Mouse (Mus musculus): ENCODE measurements around the gene Gas6. TPM values are rescaled to one million over a fixed set of nuclear protein-coding genes. Genes with fewer than 3 reads are reported as not detected.

Gene Gas6
- polyA plus RNA-seq, 1 experiment from 2014 or later: 6.1 TPM

DNA sequence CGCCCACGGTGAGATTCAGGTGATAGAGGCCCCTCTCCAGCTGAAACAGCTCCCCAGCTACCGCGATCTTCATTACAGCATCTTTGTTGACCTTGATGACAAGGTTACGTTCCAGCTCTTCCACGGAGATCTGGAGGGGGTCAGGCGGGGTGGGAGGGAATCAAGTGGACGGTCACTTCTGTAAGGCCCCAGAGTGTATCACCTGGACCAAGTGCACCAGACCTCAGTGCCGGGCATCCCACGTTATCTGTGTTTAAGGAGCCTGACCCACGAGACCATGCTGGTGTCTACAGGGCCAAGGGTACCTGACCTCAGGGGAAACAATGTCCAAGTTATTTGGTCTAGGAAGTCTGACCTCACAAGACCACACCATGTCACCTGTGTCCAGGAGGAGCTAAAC lies 22.8 kb downstream of the Gas6 start:
- no peaks in the 10 kb centered on the region for H3K27me3 ChIP-seq (ENCODE audit: poor library complexity, severe bottlenecking)

DNA sequence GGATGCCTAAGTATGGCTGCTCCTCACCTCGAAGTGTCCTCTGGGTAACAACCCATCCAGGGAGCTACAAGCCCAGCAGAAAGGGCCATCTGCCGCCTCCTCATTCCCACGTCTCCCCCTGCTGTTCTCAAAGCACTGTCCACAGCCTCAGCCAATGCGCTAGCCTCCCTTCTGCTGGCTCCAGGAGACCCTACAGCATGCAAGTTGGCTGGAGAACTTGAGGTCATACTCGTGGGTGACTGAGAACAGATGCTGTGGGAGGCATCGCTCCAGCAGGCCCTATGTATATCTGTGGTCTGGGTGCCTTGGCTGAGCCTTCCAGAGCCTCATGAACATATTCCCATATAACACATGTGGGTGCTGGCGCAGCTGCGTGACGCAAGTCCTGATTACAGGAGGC lies 25.6 kb downstream of the Gas6 start:
- no peaks in the 10 kb centered on the region for H3K36me3 ChIP-seq (replicated peaks)
- no peaks in the 10 kb centered on the region for H3K27me3 ChIP-seq (ENCODE audit: poor library complexity, severe bottlenecking)
- no peak overlapping the region for H3K4me3 ChIP-seq
- H3K9me3 ChIP-seq: no peaks in the 10 kb centered on the region
- H3K27ac ChIP-seq: no peak overlapping the region
- WGBS: 88% methylated on average over 9 of the region's 9 CpGs
- H3K4me1 ChIP-seq: 0 out of 2 replicates have a peak, but pooled peaks cover 2% of the 10 kb centered on the region
- no peak for DNase-seq (ENCODE audit: extremely low spot score, low spot score)

More for the DNA sequence above, 22.8 kb downstream of the Gas6 start:
- Histone ChIP-seq H3K36me3 (replicated peaks) (no peaks in the 10 kb centered on the region), H3K4me1 (no peaks in the 10 kb centered on the region), H3K4me3 (no peak overlapping the region), H3K9me3 (no peaks in the 10 kb centered on the region), H3K27ac (no peak overlapping the region)
- 87% methylated on average over 11 of the region's 11 CpGs for WGBS
- DNase-seq (ENCODE audit: extremely low spot score, low spot score): no peak

DNA sequence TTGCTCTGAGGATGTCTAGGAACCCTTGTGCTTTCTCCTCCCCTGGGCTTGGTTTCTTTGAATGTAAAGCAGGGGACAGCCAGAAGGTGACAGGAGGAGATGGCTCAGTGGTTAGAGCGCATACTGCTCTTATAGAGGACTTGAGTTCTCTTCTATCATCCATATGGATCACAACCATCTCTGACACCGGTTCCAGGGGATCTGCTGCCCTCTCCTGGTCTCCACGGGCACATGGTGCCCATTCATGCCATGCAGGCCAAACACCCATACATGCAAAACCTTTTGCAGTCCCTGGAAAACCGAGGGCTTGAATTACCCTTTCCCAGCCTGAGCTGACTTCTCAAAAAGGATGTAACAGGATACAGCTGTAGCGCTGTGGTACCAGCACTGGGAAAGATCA lies 27.3 kb downstream of the Gas6 start:
- Histone ChIP-seq H3K27me3 (ENCODE audit: poor library complexity, severe bottlenecking) (no peaks in the 10 kb centered on the region), H3K27ac (no peak overlapping the region), H3K4me1 (0 out of 2 replicates have a peak, but pooled peaks cover 2% of the 10 kb centered on the region), H3K9me3 (no peaks in the 10 kb centered on the region), H3K36me3 (replicated peaks) (no peaks in the 10 kb centered on the region), H3K4me3 (no peak overlapping the region)
- 69% methylated on average over 5 of the region's 5 CpGs for WGBS
- no peak for DNase-seq (ENCODE audit: extremely low spot score, low spot score)

DNA sequence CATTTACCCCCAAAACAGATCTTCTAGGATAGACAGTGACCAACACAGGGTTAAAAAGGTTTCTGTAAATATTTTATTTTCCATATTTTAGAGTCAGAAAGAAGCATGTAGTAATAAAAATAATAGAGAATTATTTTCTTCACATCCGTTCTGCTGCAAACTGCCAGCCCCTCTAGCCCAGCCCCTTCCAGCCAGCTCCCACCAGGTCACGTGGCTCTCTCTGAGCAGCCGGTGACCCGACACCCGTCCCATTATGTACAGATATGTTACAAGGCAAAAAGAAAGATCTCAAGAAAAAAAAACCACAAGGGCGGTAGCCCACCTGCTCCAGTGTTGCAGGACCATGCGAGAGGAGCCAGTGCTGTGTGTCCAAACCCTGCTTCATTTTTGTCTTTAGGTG lies 29.0 kb downstream of the Gas6 start:
- H3K27ac ChIP-seq: no peak overlapping the region
- 0 out of 2 replicates have a peak, but pooled peaks cover 2% of the 10 kb centered on the region for H3K4me1 ChIP-seq
- DNase-seq (ENCODE audit: extremely low spot score, low spot score): no peak

DNA sequence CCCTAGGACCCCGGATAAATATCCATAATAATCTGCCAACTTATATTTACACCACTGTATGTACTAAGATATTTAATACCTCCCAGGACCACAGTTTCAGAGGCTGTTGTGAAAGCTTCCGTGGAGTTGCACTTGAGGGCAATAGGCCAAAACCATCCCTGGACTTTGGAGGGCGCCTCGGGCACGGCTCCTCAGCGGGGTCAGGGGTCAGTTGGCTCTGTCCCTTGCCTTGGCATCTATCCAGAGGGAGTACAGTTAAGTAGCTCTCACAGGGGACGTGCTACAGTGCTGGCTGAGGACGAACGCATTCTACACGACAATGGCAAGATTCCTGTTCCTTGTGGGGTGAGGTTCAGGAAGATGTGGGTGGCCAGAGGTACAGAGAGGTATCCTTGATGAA lies 31.9 kb downstream of the Gas6 start:
- 87% methylated on average over 10 of the region's 10 CpGs for WGBS
- Histone ChIP-seq H3K27me3 (ENCODE audit: poor library complexity, severe bottlenecking) (no peaks in the 10 kb centered on the region), H3K36me3 (replicated peaks) (no peaks in the 10 kb centered on the region), H3K27ac (no peak overlapping the region), H3K4me1 (0 out of 2 replicates have a peak, but pooled peaks cover 2% of the 10 kb centered on the region), H3K9me3 (no peaks in the 10 kb centered on the region), H3K4me3 (no peak overlapping the region)
- no peak for DNase-seq (ENCODE audit: extremely low spot score, low spot score)

More for the DNA sequence above, 29.0 kb downstream of the Gas6 start:
- H3K36me3 ChIP-seq (replicated peaks): no peaks in the 10 kb centered on the region
- H3K27me3 ChIP-seq (ENCODE audit: poor library complexity, severe bottlenecking): no peaks in the 10 kb centered on the region
- no peak overlapping the region for H3K4me3 ChIP-seq
- 79% methylated on average over 7 of the region's 7 CpGs for WGBS
- no peaks in the 10 kb centered on the region for H3K9me3 ChIP-seq

DNA sequence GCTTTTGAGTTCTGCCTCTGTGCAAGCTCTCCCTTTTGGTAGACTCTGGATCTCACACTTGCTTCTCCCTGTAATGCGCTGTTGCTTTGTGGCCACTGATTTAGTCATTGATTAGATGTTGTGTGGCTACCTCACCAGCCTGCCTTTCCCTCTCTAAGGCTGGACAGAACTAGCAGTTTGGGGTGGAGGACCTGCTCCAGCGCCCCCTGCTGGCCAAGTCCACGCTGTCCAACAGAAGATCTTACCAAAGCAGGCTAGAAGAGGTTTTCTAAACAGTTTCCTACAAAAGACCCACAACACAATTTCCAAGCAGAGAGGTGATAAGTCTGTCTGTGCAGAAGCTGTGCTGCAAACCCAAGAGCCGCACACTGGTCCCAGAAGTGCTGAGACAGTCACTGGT lies 32.4 kb downstream of the Gas6 start:
- Histone ChIP-seq H3K4me1 (0 out of 2 replicates have a peak, but pooled peaks cover 2% of the 10 kb centered on the region), H3K9me3 (no peaks in the 10 kb centered on the region)
- WGBS: 42% methylated on average over 4 of the region's 4 CpGs

DNA sequence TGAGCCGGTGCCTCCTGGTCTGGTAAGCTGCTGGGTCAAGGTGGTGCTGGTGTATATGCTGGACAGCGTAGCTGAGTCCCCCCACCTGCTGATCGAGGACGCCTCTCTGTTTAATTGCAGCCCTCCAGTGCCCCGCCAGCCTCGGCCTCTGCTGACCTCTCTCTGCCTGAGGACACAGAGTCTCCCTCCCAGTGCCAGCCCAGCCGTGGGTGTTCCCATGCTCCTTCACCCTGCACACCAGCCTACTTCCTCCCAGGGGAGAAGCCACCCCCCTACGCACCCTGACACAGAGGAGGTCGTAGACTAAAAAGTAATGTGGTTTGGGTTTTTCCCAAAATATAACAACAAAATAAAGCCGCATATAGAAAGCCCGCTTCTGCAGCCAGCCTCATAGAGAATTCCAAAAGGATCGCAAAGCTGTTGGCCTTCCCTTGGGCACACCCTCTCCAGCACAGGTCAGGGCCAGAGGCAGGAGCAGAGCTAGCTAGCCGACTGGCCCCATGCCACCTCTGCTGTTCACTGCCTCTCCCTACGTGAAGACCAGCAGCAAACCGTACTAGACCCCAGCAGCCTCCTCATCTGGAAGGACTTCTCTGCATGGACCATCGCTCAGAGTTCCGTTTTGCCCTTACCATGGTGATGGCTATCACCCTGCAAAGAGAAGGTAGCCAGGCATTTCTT lies 33.1 kb downstream of the Gas6 start:
- Histone ChIP-seq H3K27me3 (ENCODE audit: poor library complexity, severe bottlenecking) (no peaks in the 10 kb centered on the region), H3K4me3 (no peak overlapping the region), H3K9me3 (no peaks in the 10 kb centered on the region), H3K4me1 (0 out of 2 replicates have a peak, but pooled peaks cover 2% of the 10 kb centered on the region), H3K27ac (no peak overlapping the region), H3K36me3 (replicated peaks) (no peaks in the 10 kb centered on the region)
- WGBS: 87% methylated on average over 17 of the region's 17 CpGs
- DNase-seq (ENCODE audit: extremely low spot score, low spot score): no peak

More for the DNA sequence above, 32.4 kb downstream of the Gas6 start:
- no peaks in the 10 kb centered on the region for H3K36me3 ChIP-seq (replicated peaks)
- H3K27ac ChIP-seq: no peak overlapping the region
- DNase-seq (ENCODE audit: extremely low spot score, low spot score): peak; percentile 68
- no peaks in the 10 kb centered on the region for H3K27me3 ChIP-seq (ENCODE audit: poor library complexity, severe bottlenecking)
- H3K4me3 ChIP-seq: no peak overlapping the region

DNA sequence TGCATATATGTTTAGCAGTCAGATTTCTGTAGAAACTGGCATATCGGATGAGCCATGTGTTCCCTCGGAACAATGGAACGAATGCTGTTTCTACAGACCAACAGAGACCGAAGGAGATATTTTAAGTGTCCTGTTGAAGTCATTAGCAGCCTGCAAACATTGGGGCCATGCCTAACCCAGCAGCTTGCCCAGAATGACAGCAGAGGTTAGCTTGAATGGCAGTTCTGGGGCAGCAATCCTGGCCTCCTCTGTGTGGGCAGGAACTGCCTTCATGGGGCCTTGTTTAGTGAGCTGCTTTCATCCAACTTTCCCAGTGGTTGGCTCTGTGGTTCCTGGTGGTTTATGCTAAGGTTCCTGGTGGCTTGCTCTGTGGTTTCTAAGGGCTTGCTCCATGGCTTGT lies 34.9 kb downstream of the Gas6 start:
- H3K27ac ChIP-seq: no peak overlapping the region
- no peak overlapping the region for H3K4me3 ChIP-seq
- no peaks in the 10 kb centered on the region for H3K27me3 ChIP-seq (ENCODE audit: poor library complexity, severe bottlenecking)
- no peaks in the 10 kb centered on the region for H3K36me3 ChIP-seq (replicated peaks)
- H3K4me1 ChIP-seq: peaks cover 6% of the 10 kb centered on the region; the same call in 1 of the 2 replicates
- WGBS: 96% methylated on average over 4 of the region's 4 CpGs
- H3K9me3 ChIP-seq: no peaks in the 10 kb centered on the region
- no peak for DNase-seq (ENCODE audit: extremely low spot score, low spot score)

DNA sequence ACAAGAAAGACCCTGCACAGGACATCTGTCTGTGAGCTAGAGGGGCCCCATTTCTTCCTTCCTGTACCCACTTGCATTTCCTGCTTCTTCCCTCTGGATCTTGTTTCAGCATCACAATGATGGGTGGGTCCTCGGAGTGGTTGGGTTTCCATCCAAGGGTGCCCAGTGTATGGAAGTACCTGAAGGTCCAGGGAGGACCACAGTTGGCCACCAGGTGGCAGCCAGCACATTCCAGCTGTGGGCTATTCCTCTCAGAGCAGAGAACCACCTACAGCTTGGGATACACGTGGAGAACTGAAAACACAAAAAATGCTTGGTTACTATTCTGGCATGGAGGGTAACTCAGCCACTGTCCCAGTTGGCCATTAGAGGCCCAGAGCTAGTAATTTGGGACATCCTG lies 39.0 kb downstream of the Gas6 start:
- peak; percentile 28 for DNase-seq (ENCODE audit: extremely low spot score, low spot score)
- H3K27me3 ChIP-seq (ENCODE audit: poor library complexity, severe bottlenecking): no peaks in the 10 kb centered on the region
- WGBS: 65% methylated on average over 2 of the region's 2 CpGs

DNA sequence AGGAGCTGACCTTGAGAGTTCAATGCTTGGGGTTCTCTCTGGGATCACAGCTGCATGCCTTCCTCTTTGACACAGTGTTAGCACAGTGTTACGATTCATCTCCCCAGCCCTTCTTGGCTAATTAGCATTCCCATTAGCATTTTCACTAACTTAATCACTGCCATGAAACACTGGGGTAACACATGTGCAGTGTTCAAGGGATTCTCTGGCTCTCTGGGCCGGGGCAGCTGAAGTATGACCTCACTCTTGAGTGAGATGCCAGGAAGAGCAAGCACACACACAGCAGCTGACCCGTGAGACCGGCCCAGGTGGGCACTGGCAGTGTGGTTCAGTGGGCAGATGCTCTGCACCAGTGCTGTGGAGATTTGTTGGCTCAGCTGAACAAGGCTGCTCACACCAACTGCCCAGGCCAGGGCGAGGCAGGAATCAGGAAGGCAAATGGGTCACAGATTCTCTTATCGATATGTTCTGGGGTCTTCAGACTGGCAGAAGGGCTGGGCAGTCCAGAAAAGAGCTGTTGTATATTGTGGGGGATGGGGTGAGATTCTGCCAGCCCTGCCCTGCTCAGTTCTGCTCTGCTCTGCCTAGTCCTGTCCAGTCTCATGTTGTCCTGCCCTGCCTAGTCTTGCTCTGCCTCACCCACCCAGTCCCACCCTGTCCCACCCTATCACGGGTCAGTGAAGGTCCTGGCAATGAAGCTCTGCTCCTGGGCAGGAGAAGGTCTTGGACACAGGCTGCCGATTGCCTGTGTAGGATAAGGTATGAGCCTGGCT lies 39.8 kb downstream of the Gas6 start:
- peaks cover 13% of the 10 kb centered on the region; the same call in 1 of the 2 replicates for H3K4me1 ChIP-seq
- H3K27ac ChIP-seq: no peak overlapping the region
- no peak overlapping the region for H3K4me3 ChIP-seq
- no peaks in the 10 kb centered on the region for H3K9me3 ChIP-seq
- 86% methylated on average over 8 of the region's 8 CpGs for WGBS
- H3K36me3 ChIP-seq (replicated peaks): no peaks in the 10 kb centered on the region
- DNase-seq (ENCODE audit: extremely low spot score, low spot score): no peak
- H3K27me3 ChIP-seq (ENCODE audit: poor library complexity, severe bottlenecking): no peaks in the 10 kb centered on the region

More for the DNA sequence above, 39.0 kb downstream of the Gas6 start:
- Histone ChIP-seq H3K27ac (no peak overlapping the region), H3K36me3 (replicated peaks) (no peaks in the 10 kb centered on the region), H3K4me3 (no peak overlapping the region), H3K9me3 (no peaks in the 10 kb centered on the region), H3K4me1 (peaks cover 13% of the 10 kb centered on the region; the same call in 1 of the 2 replicates)

DNA sequence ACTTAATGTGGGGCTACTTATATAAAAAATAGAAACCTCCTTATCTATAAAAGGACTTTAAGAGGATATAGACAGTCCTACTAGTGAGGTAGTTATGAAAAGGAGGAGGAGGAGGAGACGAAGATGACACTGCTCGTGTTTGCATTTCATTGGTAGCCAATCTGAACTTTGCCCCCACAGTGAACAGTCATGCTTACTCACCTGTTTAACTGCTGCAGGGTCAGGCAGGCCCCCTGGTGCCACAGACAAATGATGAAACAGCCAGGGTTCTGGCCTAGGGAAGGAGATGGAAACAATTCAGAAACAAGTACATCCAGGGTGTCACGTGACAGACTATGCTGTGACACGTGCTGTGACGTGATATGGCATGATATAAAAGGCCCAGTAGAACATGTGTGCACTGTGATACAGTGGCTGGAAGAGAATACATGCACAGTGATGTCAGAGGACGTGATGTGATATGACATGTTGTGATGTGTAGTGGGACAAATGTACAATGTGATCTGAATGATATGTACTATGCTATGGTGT lies 42.5 kb downstream of the Gas6 start:
- 85% methylated on average over 6 of the region's 6 CpGs for whole genome bisulfite sequencing
- H3K36me3 ChIP-seq (replicated peaks): no peaks in the 10 kb centered on the region
- no peaks in the 10 kb centered on the region for H3K9me3 ChIP-seq
- H3K4me1 ChIP-seq: peaks cover 13% of the 10 kb centered on the region; the same call in 1 of the 2 replicates
- H3K4me3 ChIP-seq: no peak overlapping the region
- no peak overlapping the region for H3K27ac ChIP-seq
- no peaks in the 10 kb centered on the region for H3K27me3 ChIP-seq (ENCODE audit: poor library complexity, severe bottlenecking)
- DNase-seq (ENCODE audit: extremely low spot score, low spot score): no peak

DNA sequence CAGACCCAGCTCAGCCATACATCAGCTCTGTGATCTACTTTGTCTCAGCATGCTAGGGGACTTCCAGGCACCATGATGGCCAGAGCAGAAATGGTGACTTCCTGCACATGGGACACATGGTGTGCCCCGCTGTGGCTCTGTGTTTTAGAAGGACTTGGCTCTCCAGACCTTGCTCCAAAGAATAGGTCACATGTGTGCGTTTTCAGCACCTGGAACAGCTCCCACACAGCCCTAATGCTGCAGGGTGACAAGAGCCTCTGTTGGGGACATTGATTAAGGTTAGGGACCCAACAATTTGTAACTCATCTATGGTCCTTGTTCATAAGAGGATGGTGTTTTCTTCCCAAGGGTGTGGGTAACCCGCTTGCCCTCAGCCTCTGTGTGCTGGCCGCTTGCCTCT lies 46.1 kb downstream of the Gas6 start:
- H3K36me3 ChIP-seq (replicated peaks): no peaks in the 10 kb centered on the region
- no peaks in the 10 kb centered on the region for H3K27me3 ChIP-seq (ENCODE audit: poor library complexity, severe bottlenecking)
- no peaks in the 10 kb centered on the region for H3K4me1 ChIP-seq
- no peak overlapping the region for H3K4me3 ChIP-seq
- WGBS: 61% methylated on average over 4 of the region's 4 CpGs
- H3K27ac ChIP-seq: no peak overlapping the region
- H3K9me3 ChIP-seq: no peaks in the 10 kb centered on the region
- no peak for DNase-seq (ENCODE audit: extremely low spot score, low spot score)

DNA sequence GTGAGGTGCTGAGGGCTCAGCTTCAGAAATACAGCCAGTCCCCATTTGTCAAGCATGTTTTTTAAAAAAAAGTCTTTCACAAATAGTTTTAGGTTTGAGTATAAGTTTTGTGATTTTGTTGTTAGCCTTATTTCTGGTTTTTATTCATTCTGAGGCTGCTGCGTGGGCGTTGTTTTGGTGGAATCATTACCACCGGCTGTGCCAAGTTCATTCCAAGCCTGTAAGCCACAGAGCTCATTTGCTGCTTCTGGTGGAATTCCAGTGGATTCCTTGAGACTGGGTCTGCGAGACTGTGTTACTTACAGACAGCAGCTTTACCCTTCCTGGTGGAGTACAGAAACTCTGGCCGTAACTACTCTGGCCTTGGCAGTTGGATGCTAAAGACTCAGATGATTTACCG lies 47.8 kb downstream of the Gas6 start:
- Histone ChIP-seq H3K4me3 (no peak overlapping the region), H3K36me3 (replicated peaks) (no peaks in the 10 kb centered on the region), H3K9me3 (no peaks in the 10 kb centered on the region), H3K27me3 (ENCODE audit: poor library complexity, severe bottlenecking) (no peaks in the 10 kb centered on the region), H3K4me1 (no peaks in the 10 kb centered on the region), H3K27ac (no peak overlapping the region)
- 93% methylated on average over 6 of the region's 6 CpGs for WGBS
- DNase-seq (ENCODE audit: extremely low spot score, low spot score): no peak

Data from forebrain, embryonic 10.5 days (tissue).